Mouse (Mus musculus): ENCODE results near the gene Ldha.
"Not testable (repeated sequence)": the region's sequence is repeated elsewhere in the genome, so short reads cannot be mapped to it uniquely, and the experiment has no call there.

- TF ChIP-seq CTCF, EP300 (IDR thresholded peaks at IDR 0.05; ENCODE audit: low read depth): not testable (repeated sequence)
These were observed 9.0 kb upstream of the Ldha start for GRCm38 (mm10) chr7:46832112-46832810.

Data from liver, postnatal 0 days (tissue).